Mouse (Mus musculus) cortical plate, adult 2 months (tissue): Measurements from ENCODE around the gene Sox6.

Experiments
- CTCF ChIP-seq: fragments of 200-500 bp; IDR thresholded peaks from 2 replicates; pipeline ENCODE4 v1.5.1; 2011; ENCODE audit warnings: mild to moderate bottlenecking, control low read depth, low read length; ENCODE audit not compliant: insufficient read depth; ENCODE audit errors: extremely low read depth
- POLR2A ChIP-seq: fragments of 200-500 bp; IDR thresholded peaks from 2 replicates; pipeline ENCODE4 v1.6.1; 2011; ENCODE audit warnings: mild to moderate bottlenecking, low read length, control low read depth; ENCODE audit not compliant: insufficient read depth; ENCODE audit errors: extremely low read depth

DNA sequence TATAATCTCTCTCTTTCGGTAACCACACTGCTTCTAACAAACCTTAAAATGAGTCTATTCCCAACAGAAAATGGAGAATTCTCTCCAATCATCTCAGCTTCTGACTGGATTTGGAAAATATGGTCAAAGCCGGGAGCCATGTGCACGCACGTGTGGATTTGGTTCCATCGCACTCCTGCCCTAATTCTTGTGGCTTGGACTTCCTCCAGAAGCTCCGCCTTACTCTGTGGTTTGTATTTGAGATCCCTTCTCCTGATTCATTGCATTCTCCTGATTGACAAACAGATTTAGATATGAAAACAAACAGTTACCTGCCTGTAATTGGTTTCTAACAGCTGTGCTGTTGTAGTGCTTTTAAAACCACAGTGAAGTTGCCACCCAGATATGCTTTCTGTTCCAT lies 351.9 kb downstream of the Sox6 start:
- no peak for TF ChIP-seq CTCF
- no peak for TF ChIP-seq POLR2A
